ENCODE assay signal across 23 mouse cellular contexts in genomic region chr5:25536921-25537409, GRCm38 (mm10). TPM values are rescaled to one million over a fixed set of nuclear protein-coding genes. Genes with fewer than 3 reads are reported as not detected.
DNase-seq lines count a peak whose midpoint lies in the region; ATAC-seq and TF ChIP-seq lines count a peak whose summit lies in the region.
"Had no signal": no experiment of that assay in that cellular context is flagged by ENCODE, and none has a peak within 500 bp of the region (broad histone marks: within the 10 kb centered on the region; RNA-seq: fewer than 3 reads in every experiment).

No protein-coding gene starts in this region.

- intact Hi-C loops in left cerebral cortex, adult 2 months (cut with DNase I) = no loop called here

- H3K4me3 ChIP-seq in liver, embryonic 11.5 days (ENCODE audit: low read depth, low read length) = no peak overlapping the region
- no peak overlapping the region for H3K4me3 ChIP-seq in intestine, postnatal 0 days (ENCODE audit: low read depth, low read length)
- H3K4me3 ChIP-seq in stomach, embryonic 16.5 days (replicated peaks; ENCODE audit: low read length) = no peak overlapping the region
- H3K4me3 ChIP-seq in left cerebral cortex, adult 2 months = no peak overlapping the region
- H3K4me3 ChIP-seq: embryonic facial prominence, embryonic 12.5 days had no signal

- ATAC-seq in liver, embryonic 11.5 days (replicated peaks; ENCODE audit: low FRiP score) = no peak
- peak; percentile 90 for ATAC-seq in intestine, postnatal 0 days
- peak; percentile 72 for ATAC-seq in stomach, embryonic 16.5 days (ENCODE audit: insufficient read depth, low FRiP score)
- ATAC-seq: forebrain, postnatal 0 days; hindbrain, postnatal 0 days had no signal

- H3K27ac ChIP-seq in liver, embryonic 11.5 days (ENCODE audit: low read depth, low read length) = no peak overlapping the region
- H3K27ac ChIP-seq in intestine, postnatal 0 days (ENCODE audit: low read depth, low read length) = peak overlapping the region; percentile 90
- peak overlapping the region; percentile 69; the same call in 1 of the 2 replicates for H3K27ac ChIP-seq in stomach, embryonic 16.5 days (ENCODE audit: low read length)
- no peak overlapping the region for H3K27ac ChIP-seq in left cerebral cortex, adult 2 months
- H3K27ac ChIP-seq: embryonic facial prominence, embryonic 12.5 days; hindbrain, postnatal 0 days had no signal

- no peaks in the 10 kb centered on the region for H3K27me3 ChIP-seq in liver, embryonic 11.5 days (replicated peaks; ENCODE audit: control insufficient read depth, insufficient read depth, low read length)
- H3K27me3 ChIP-seq in intestine, postnatal 0 days (replicated peaks; ENCODE audit: control insufficient read depth, insufficient read depth, low read length) = no peaks in the 10 kb centered on the region
- H3K27me3 ChIP-seq in stomach, embryonic 16.5 days (ENCODE audit: control insufficient read depth, insufficient read depth, low read length) = no peaks in the 10 kb centered on the region
- H3K27me3 ChIP-seq: embryonic facial prominence, embryonic 12.5 days had no signal

- no peak for TF ChIP-seq CTCF in intestine, postnatal 0 days (IDR thresholded peaks at IDR 0.05; ENCODE audit: low read depth)
- TF ChIP-seq CTCF in left cerebral cortex, adult 2 months (IDR thresholded peaks at IDR 0.05) = no peak

- no peaks in the 10 kb centered on the region for H3K36me3 ChIP-seq in liver, embryonic 11.5 days (ENCODE audit: control insufficient read depth, insufficient read depth, low read length)
- no peaks in the 10 kb centered on the region for H3K36me3 ChIP-seq in intestine, postnatal 0 days (ENCODE audit: control insufficient read depth, insufficient read depth)
- H3K36me3 ChIP-seq in stomach, embryonic 16.5 days (ENCODE audit: control insufficient read depth, insufficient read depth, low read length) = no peaks in the 10 kb centered on the region
- H3K36me3 ChIP-seq: embryonic facial prominence, embryonic 12.5 days had no signal

- DNase-seq in liver = peak; percentile 5
- no peak for DNase-seq in liver, embryonic 11.5 days (ENCODE audit: low spot score)
- DNase-seq in R1 (ENCODE audit: low read depth, low spot score) = peak; percentile 87
- DNase-seq in left cerebral cortex, adult 2 months (ENCODE audit: extremely low spot score in 1 of 2, low spot score in 2 of 2) = no peak
- DNase-seq in left cerebral cortex, adult 8-10 months (ENCODE audit: low spot score in 2 of 2) = no peak
- DNase-seq in urinary bladder, postnatal 25 days (ENCODE audit: low spot score) = no peak
- DNase-seq: cerebellum, adult 18-20 months; forebrain, postnatal 0 days; kidney, adult 9 months; kidney, postnatal 4 days; lung, postnatal 10 days; right cerebral cortex, postnatal 4 days; thymus, postnatal 14 days had no signal

- WGBS in liver, embryonic 11.5 days = 40% methylated on average over 6 of the region's 6 CpGs
- WGBS in intestine, postnatal 0 days = 29% methylated on average over 6 of the region's 6 CpGs
- 32% methylated on average over 6 of the region's 6 CpGs for WGBS in stomach, embryonic 16.5 days

- H3K4me2 ChIP-seq in liver, embryonic 11.5 days = no peak overlapping the region
- peak overlapping the region; percentile 44 for H3K4me2 ChIP-seq in intestine, postnatal 0 days (replicated peaks; ENCODE audit: low read depth)
- H3K4me2 ChIP-seq in stomach, embryonic 16.5 days (ENCODE audit: low read depth, low read length) = 0 out of 2 replicates have a peak overlapping the region, but pooled peaks have one; percentile 15
- H3K4me2 ChIP-seq: embryonic facial prominence, embryonic 12.5 days had no signal

- H3K4me1 ChIP-seq in liver, embryonic 11.5 days (replicated peaks; ENCODE audit: control insufficient read depth, insufficient read depth, low read length) = peaks cover 12% of the 10 kb centered on the region
- H3K4me1 ChIP-seq in intestine, postnatal 0 days (replicated peaks; ENCODE audit: control insufficient read depth, insufficient read depth, low read length) = no peaks in the 10 kb centered on the region
- H3K4me1 ChIP-seq in stomach, embryonic 16.5 days (ENCODE audit: control insufficient read depth, insufficient read depth, low read length) = no peaks in the 10 kb centered on the region
- H3K4me1 ChIP-seq: embryonic facial prominence, embryonic 12.5 days had no signal

- no peaks in the 10 kb centered on the region for H3K9me3 ChIP-seq in liver, embryonic 11.5 days (ENCODE audit: control insufficient read depth, low read length)
- no peaks in the 10 kb centered on the region for H3K9me3 ChIP-seq in intestine, postnatal 0 days (ENCODE audit: control insufficient read depth)
- H3K9me3 ChIP-seq in stomach, embryonic 16.5 days (replicated peaks; ENCODE audit: control insufficient read depth, low read length) = no peaks in the 10 kb centered on the region

- no peak overlapping the region for H3K9ac ChIP-seq in liver, embryonic 11.5 days (ENCODE audit: low read depth, low read length)
- 0 out of 2 replicates have a peak overlapping the region, but pooled peaks have one; percentile 13 for H3K9ac ChIP-seq in intestine, postnatal 0 days (ENCODE audit: low read depth, low read length)
- no peak overlapping the region for H3K9ac ChIP-seq in stomach, embryonic 16.5 days (ENCODE audit: low read length)
- H3K9ac ChIP-seq: embryonic facial prominence, embryonic 12.5 days; forebrain, postnatal 0 days had no signal

RNA-seq across cellular contexts. Expression of gene Cct8l1, which starts 21.1 kb away (rescaled TPM):
- polyA plus RNA-seq in liver, embryonic 11.5 days (2014; fragmentation: Nextera tagmentation; extraction: Ambion mirVana) = not detected in 2 replicates
- 0.09 and 0.26 TPM in 2 replicates for polyA plus RNA-seq in intestine, postnatal 0 days (2015; fragmentation: Nextera tagmentation; extraction: Ambion mirVana)
- 0.13 TPM in 1 of 2 replicates, not detected in the other for polyA plus RNA-seq in stomach, embryonic 16.5 days (2015; fragmentation: Nextera tagmentation; extraction: Ambion mirVana)
- total RNA-seq in left cerebral cortex, adult 2 months (2021) = under 1 TPM; 0.18 to 0.68 TPM
- total RNA-seq in left cerebral cortex, adult 8-10 months (2022) = under 1 TPM in 1 of 4 experiments, not detected in 3; 0.17 TPM
- total RNA-seq: common myeloid progenitor, adult 5-6 weeks; forebrain, postnatal 0 days; hematopoietic stem cell, adult 5-6 weeks; hindbrain, postnatal 0 days; liver, adult 2 months; megakaryocyte-erythroid progenitor cell, adult 5-6 weeks; midbrain, postnatal 0 days had no signal
- polyA plus RNA-seq: embryonic facial prominence, embryonic 12.5 days; forebrain, postnatal 0 days; heart, embryonic 14.5 days; hindbrain, postnatal 0 days; liver, adult 2 months; midbrain, postnatal 0 days had no signal

RNA-seq across cellular contexts. Expression of gene Kmt2c, which starts 38.4 kb away (rescaled TPM):
- 12.4 and 14.0 TPM in 2 replicates for polyA plus RNA-seq in liver, embryonic 11.5 days (2014; fragmentation: Nextera tagmentation; extraction: Ambion mirVana)
- 7.0 and 7.7 TPM in 2 replicates for polyA plus RNA-seq in intestine, postnatal 0 days (2015; fragmentation: Nextera tagmentation; extraction: Ambion mirVana)
- 12.1 and 13.6 TPM in 2 replicates for polyA plus RNA-seq in stomach, embryonic 16.5 days (2015; fragmentation: Nextera tagmentation; extraction: Ambion mirVana)
- total RNA-seq in left cerebral cortex, adult 2 months (2021) = 10 to 100 TPM; 68.4 to 74.1 TPM
- 10 to 100 TPM; 59.1 to 77.3 (median 64.4) TPM for total RNA-seq in left cerebral cortex, adult 8-10 months (2022)

Comparison
In these comparisons a context has a peak if more than half of its experiments do, and no peak if none do; other contexts are left out.
1. DNase-seq: peak in liver (single experiment) and R1 (single experiment); none in liver, embryonic 11.5 days (single experiment), left cerebral cortex, adult 2 months (0 of 2), left cerebral cortex, adult 8-10 months (0 of 2) and urinary bladder, postnatal 25 days (single experiment).
2. H3K27ac ChIP-seq: peak in intestine, postnatal 0 days (single experiment) and stomach, embryonic 16.5 days (single experiment); none in liver, embryonic 11.5 days (single experiment) and left cerebral cortex, adult 2 months (single experiment).